Comparison of ENCODE assay signal across 10 mouse cellular contexts in the genomic region with DNA sequence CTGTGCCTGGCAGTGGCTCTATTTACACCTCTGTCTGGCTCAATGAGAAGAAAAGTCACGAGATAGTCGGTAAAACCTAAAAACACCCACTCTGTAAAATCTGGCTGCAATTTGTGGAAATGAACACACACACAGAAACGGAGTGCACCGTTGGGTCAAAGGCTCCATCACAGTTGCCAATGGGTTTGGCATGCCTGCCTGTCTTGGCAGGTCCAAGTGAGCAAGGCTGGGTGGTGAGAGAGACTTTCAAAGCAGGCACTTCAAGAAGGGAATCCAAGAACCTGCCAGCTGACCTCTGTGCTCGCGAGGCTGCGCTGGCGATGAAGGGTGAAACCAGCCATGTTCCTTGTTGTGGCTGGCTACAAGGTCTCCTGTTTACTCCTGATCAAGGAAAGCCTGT.
DNase-seq lines count a peak whose midpoint lies in the region; ATAC-seq lines count a peak whose summit lies in the region.
"Had no signal": no experiment of that assay in that cellular context is flagged by ENCODE, and none has a peak within 500 bp of the region (broad histone marks: within the 10 kb centered on the region; RNA-seq: fewer than 3 reads in every experiment).

No protein-coding gene starts in this region.

- no peak overlapping the region for H3K9ac ChIP-seq in neural tube, embryonic 15.5 days (replicated peaks)
- H3K9ac ChIP-seq: embryonic facial prominence, embryonic 13.5 days; heart, embryonic 13.5 days; lung, embryonic 14.5 days had no signal

- peak overlapping the region; percentile 87 for H3K27ac ChIP-seq in brown adipose tissue, adult 24 weeks (replicated peaks; ENCODE audit: low read depth, low read length)
- H3K27ac ChIP-seq in neural tube, embryonic 15.5 days (replicated peaks) = no peak overlapping the region
- H3K27ac ChIP-seq: embryonic facial prominence, embryonic 13.5 days; heart, embryonic 13.5 days had no signal

- no peak overlapping the region for H3K4me3 ChIP-seq in brown adipose tissue, adult 24 weeks (ENCODE audit: insufficient read depth, low read depth, low read length)
- no peak overlapping the region for H3K4me3 ChIP-seq in neural tube, embryonic 15.5 days (replicated peaks)
- H3K4me3 ChIP-seq: embryonic facial prominence, embryonic 13.5 days; heart, embryonic 13.5 days had no signal

- H3K4me1 ChIP-seq in brown adipose tissue, adult 24 weeks (ENCODE audit: control insufficient read depth, insufficient read depth, insufficient read length, low read length) = peaks cover 15% of the 10 kb centered on the region
- no peaks in the 10 kb centered on the region for H3K4me1 ChIP-seq in neural tube, embryonic 15.5 days
- H3K4me1 ChIP-seq: embryonic facial prominence, embryonic 13.5 days had no signal

- ATAC-seq in neural tube, embryonic 15.5 days (ENCODE audit: low FRiP score) = no peak

- no peaks in the 10 kb centered on the region for H3K27me3 ChIP-seq in neural tube, embryonic 15.5 days (replicated peaks)
- H3K27me3 ChIP-seq: heart, embryonic 13.5 days had no signal

- DNase-seq in kidney, adult 9 months = peak; percentile 44
- DNase-seq in kidney, postnatal 10 days = no peak
- peak; percentile 83 to 85 for DNase-seq in gastrocnemius, adult 8-10 months (ENCODE audit: low spot score in 2 of 2)
- DNase-seq in lung, postnatal 10 days = peak; percentile 73
- DNase-seq in spleen, postnatal 10 days (ENCODE audit: low spot score in 2 of 2) = no peak
- DNase-seq: lung, embryonic 14.5 days had no signal

- WGBS in neural tube, embryonic 15.5 days = 71% methylated on average over 8 of the region's 8 CpGs

- no peaks in the 10 kb centered on the region for H3K36me3 ChIP-seq in neural tube, embryonic 15.5 days
- H3K36me3 ChIP-seq: embryonic facial prominence, embryonic 13.5 days; heart, embryonic 13.5 days had no signal

- H3K9me3 ChIP-seq in neural tube, embryonic 15.5 days (replicated peaks) = no peaks in the 10 kb centered on the region
- H3K9me3 ChIP-seq: embryonic facial prominence, embryonic 13.5 days; heart, embryonic 13.5 days had no signal

- no peak overlapping the region for H3K4me2 ChIP-seq in neural tube, embryonic 15.5 days
- H3K4me2 ChIP-seq: embryonic facial prominence, embryonic 13.5 days; heart, embryonic 13.5 days; lung, embryonic 14.5 days had no signal

Comparison
In these comparisons a context has a peak if more than half of its experiments do, and no peak if none do; other contexts are left out.
1. DNase-seq: peak in kidney, adult 9 months (single experiment), gastrocnemius, adult 8-10 months (2 of 2) and lung, postnatal 10 days (single experiment); none in kidney, postnatal 10 days (single experiment) and spleen, postnatal 10 days (0 of 2).